ENCODE assay signal across 30 mouse cellular contexts in the genomic region with DNA sequence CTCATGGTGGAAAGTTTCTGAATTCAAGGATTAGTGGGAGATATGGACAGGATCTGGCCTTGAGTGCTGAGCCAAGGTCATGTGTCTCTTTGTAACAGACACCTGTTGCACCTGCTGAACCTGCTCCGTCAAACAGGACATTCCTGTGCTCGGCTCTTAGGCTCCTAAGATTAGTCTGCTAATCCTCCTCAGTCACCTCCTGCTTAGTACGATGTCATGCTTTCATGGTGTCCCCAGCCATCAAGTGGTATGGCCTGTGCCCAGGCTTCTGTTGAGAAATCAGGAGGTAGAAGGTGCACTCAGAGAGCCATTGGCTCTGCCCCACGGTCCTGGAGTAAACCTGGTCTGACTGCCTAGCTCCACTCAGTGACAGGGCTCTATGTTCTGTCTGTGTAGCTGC. TPM values are rescaled to one million over a fixed set of nuclear protein-coding genes. Genes with fewer than 3 reads are reported as not detected.
"Had no signal": no experiment of that assay in that cellular context is flagged by ENCODE, and none has a peak within 500 bp of the region (broad histone marks: within the 10 kb centered on the region; RNA-seq: fewer than 3 reads in every experiment).

No protein-coding gene starts in this region.

- ATAC-seq: liver, postnatal 0 days; lung, postnatal 0 days; midbrain, embryonic 13.5 days; midbrain, embryonic 15.5 days; midbrain, embryonic 16.5 days had no signal

- H3K27me3 ChIP-seq: limb, embryonic 15.5 days had no signal

- H3K36me3 ChIP-seq: limb, embryonic 10.5 days; limb, embryonic 12.5 days; limb, embryonic 13.5 days; limb, embryonic 15.5 days; liver, embryonic 13.5 days; liver, embryonic 15.5 days; lung, embryonic 15.5 days; midbrain, embryonic 10.5 days; midbrain, embryonic 12.5 days; midbrain, embryonic 13.5 days; midbrain, embryonic 15.5 days; neural tube, embryonic 12.5 days had no signal

- DNase-seq: left cerebral cortex, postnatal 4 days; liver, embryonic 13.5 days; liver, postnatal 0 days; lung, adult 18-20 months; lung, adult 2 months; lung, embryonic 14.5 days; lung, postnatal 10 days; lung, postnatal 14 days; lung, postnatal 36 days; lung, postnatal 4 days; midbrain, embryonic 14.5 days had no signal

- H3K9me3 ChIP-seq: limb, embryonic 10.5 days; limb, embryonic 12.5 days; limb, embryonic 13.5 days; limb, embryonic 15.5 days; liver, embryonic 13.5 days; liver, embryonic 15.5 days; lung, embryonic 15.5 days; midbrain, embryonic 10.5 days; midbrain, embryonic 12.5 days; midbrain, embryonic 13.5 days; midbrain, embryonic 15.5 days; neural tube, embryonic 12.5 days had no signal

- H3K27ac ChIP-seq: left cerebral cortex, adult 2 months; limb, embryonic 10.5 days; limb, embryonic 12.5 days; limb, embryonic 13.5 days; limb, embryonic 15.5 days; liver, embryonic 13.5 days; liver, embryonic 14.5 days; liver, embryonic 15.5 days; lung, embryonic 15.5 days; macrophage; midbrain, embryonic 10.5 days; midbrain, embryonic 12.5 days; midbrain, embryonic 13.5 days; midbrain, embryonic 15.5 days; neural tube, embryonic 12.5 days had no signal

- H3K9ac ChIP-seq: limb, embryonic 12.5 days; limb, embryonic 13.5 days; limb, embryonic 15.5 days; liver, embryonic 13.5 days; liver, embryonic 14.5 days; liver, embryonic 15.5 days; liver, postnatal 0 days; lung, embryonic 14.5 days; lung, embryonic 15.5 days; midbrain, embryonic 12.5 days; midbrain, embryonic 13.5 days; midbrain, embryonic 15.5 days; neural tube, embryonic 12.5 days had no signal

- H3K4me1 ChIP-seq: limb, embryonic 12.5 days; limb, embryonic 13.5 days; limb, embryonic 15.5 days; lung, embryonic 15.5 days; neural tube, embryonic 12.5 days had no signal

- H3K4me3 ChIP-seq: left cerebral cortex, adult 2 months; limb, embryonic 10.5 days; limb, embryonic 12.5 days; limb, embryonic 13.5 days; limb, embryonic 15.5 days; liver, embryonic 13.5 days; liver, embryonic 15.5 days; lung, embryonic 15.5 days; megakaryocyte, embryonic 14.5 days; midbrain, embryonic 10.5 days; midbrain, embryonic 12.5 days; midbrain, embryonic 13.5 days; midbrain, embryonic 15.5 days; myocyte; neural tube, embryonic 12.5 days had no signal

- H3K4me2 ChIP-seq: limb, embryonic 12.5 days; limb, embryonic 13.5 days; limb, embryonic 15.5 days; liver, embryonic 11.5 days; liver, embryonic 13.5 days; liver, embryonic 15.5 days; lung, embryonic 14.5 days; lung, embryonic 15.5 days; midbrain, embryonic 12.5 days; midbrain, embryonic 13.5 days; midbrain, embryonic 15.5 days; neural tube, embryonic 12.5 days had no signal

RNA-seq across cellular contexts. Expression of a gene that starts 36.8 kb away (rescaled TPM):
- polyA plus RNA-seq: liver, embryonic 13.5 days; liver, postnatal 0 days; lung, embryonic 15.5 days; macrophage had no signal
